Comparison of ENCODE assay signal across 8 mouse cellular contexts in the genomic region with DNA sequence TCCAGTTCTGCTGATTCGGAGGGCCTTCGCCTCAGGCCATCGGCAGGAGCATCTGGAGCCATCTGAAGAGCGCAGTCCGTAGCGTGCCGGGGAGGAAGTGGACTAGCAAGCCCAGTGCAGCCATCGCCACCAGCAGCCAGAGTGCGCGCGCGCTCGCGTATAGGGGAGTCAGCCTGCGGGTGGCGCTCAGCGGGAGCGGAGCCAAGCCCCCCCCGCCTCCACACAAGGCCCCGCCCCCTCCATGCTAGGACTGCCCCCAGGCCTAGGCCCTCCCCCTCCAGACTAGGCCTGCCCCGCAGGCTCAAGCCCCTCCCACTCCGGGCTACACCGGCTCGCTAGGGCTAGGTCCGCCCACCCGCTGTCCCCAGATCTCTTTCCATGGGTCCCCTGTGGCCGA. TPM values are rescaled to one million over a fixed set of nuclear protein-coding genes. Genes with fewer than 3 reads are reported as not detected.
DNase-seq lines count a peak whose midpoint lies in the region; ATAC-seq and TF ChIP-seq lines count a peak whose summit lies in the region.

No protein-coding gene starts in this region.

- under 1% methylated on average over 27 of the region's 27 CpGs for WGBS in hindbrain, embryonic 10.5 days

- CTCF ChIA-PET in Patski (lab: Charles Lee), result no interaction called here

- peak overlapping the region; percentile 77 for H3K27ac ChIP-seq in hindbrain, embryonic 10.5 days

- H3K4me1 ChIP-seq in hindbrain, embryonic 10.5 days (replicated peaks), result peaks cover 26% of the 10 kb centered on the region

- in situ Hi-C loops in Patski (cut with MboI; ENCODE audit: low pct_unique_long_range_greater_than_20kb), result no loop called here

- POLR2A ChIA-PET in Patski (lab: Charles Lee), result no interaction called here

- H3K9me3 ChIP-seq in hindbrain, embryonic 10.5 days, result no peaks in the 10 kb centered on the region

- no peak for DNase-seq in Patski (ENCODE audit: low read depth, low spot score)
- DNase-seq in cerebellum, adult 9-11 months, result peak; percentile 82
- DNase-seq in frontal cortex, adult 2 months (ENCODE audit: extremely low spot score in 1 of 2, low spot score in 1 of 2), result peak; percentile 67 to 81
- DNase-seq in hindbrain, embryonic 10.5 days (ENCODE audit: low spot score), result peak; percentile 88
- peak; percentile 76 to 78 for DNase-seq in layer of hippocampus, postnatal 36 days
- peak; percentile 92 for DNase-seq in lung, postnatal 36 days
- DNase-seq in retina, adult 2 months (ENCODE audit: low read depth, low spot score), result peak; percentile 67
- peak; percentile 94 for DNase-seq in thymus, postnatal 14 days

- no peak for TF ChIP-seq CTCF in Patski (IDR thresholded peaks at IDR 0.05)

- peaks cover 36% of the 10 kb centered on the region for H3K36me3 ChIP-seq in hindbrain, embryonic 10.5 days

- no peaks in the 10 kb centered on the region for H3K27me3 ChIP-seq in Patski
- peaks cover 58% of the 10 kb centered on the region for H3K27me3 ChIP-seq in hindbrain, embryonic 10.5 days (ENCODE audit: insufficient read depth, poor library complexity, severe bottlenecking)

- peak overlapping the region; percentile 76 for H3K4me3 ChIP-seq in hindbrain, embryonic 10.5 days

- ATAC-seq in Patski, result peak; percentile 47

RNA-seq across cellular contexts. Expression of a gene that starts 1.9 kb away (rescaled TPM):
- not detected for polyA plus RNA-seq in Patski (2021)
- 25.2 and 27.1 TPM in 2 replicates for polyA plus RNA-seq in frontal cortex, adult 2 months (2012; rRNA removed)
- polyA plus RNA-seq in hindbrain, embryonic 10.5 days (2016; fragmentation: Nextera tagmentation; extraction: Ambion mirVana), result 1.4 and 1.8 TPM in 2 replicates
- 1 to 10 TPM; 5.1 to 8.7 TPM for total RNA-seq in layer of hippocampus, postnatal 36 days (2021)

RNA-seq across cellular contexts. Expression of a gene that starts 25.8 kb away (rescaled TPM):
- 200 TPM for polyA plus RNA-seq in Patski (2021)
- 57.7 and 59.8 TPM in 2 replicates for polyA plus RNA-seq in frontal cortex, adult 2 months (2012; rRNA removed)
- polyA plus RNA-seq in hindbrain, embryonic 10.5 days (2016; fragmentation: Nextera tagmentation; extraction: Ambion mirVana), result 21.5 and 29.9 TPM in 2 replicates
- total RNA-seq in layer of hippocampus, postnatal 36 days (2021), result 100 to 1,000 TPM in 1 of 2 experiments, 10 to 100 TPM in 1; 91.1 to 102 TPM

RNA-seq across cellular contexts. Expression of a gene that starts 25.9 kb away (rescaled TPM):
- polyA plus RNA-seq in Patski (2021), result 530 TPM
- 334 and 368 TPM in 2 replicates for polyA plus RNA-seq in frontal cortex, adult 2 months (2012; rRNA removed)
- 147 and 210 TPM in 2 replicates for polyA plus RNA-seq in hindbrain, embryonic 10.5 days (2016; fragmentation: Nextera tagmentation; extraction: Ambion mirVana)
- 100 to 1,000 TPM; 426 to 430 TPM for total RNA-seq in layer of hippocampus, postnatal 36 days (2021)

RNA-seq across cellular contexts. Expression of a gene that starts 55.6 kb away (rescaled TPM):
- 21.5 TPM for polyA plus RNA-seq in Patski (2021)
- polyA plus RNA-seq in frontal cortex, adult 2 months (2012; rRNA removed), result 7.0 and 7.4 TPM in 2 replicates
- 4.7 and 5.9 TPM in 2 replicates for polyA plus RNA-seq in hindbrain, embryonic 10.5 days (2016; fragmentation: Nextera tagmentation; extraction: Ambion mirVana)
- total RNA-seq in layer of hippocampus, postnatal 36 days (2021), result 10 to 100 TPM in 1 of 2 experiments, 1 to 10 TPM in 1; 8.8 to 10.5 TPM
